Mouse (Mus musculus): ENCODE measurements around the gene Nckap5.

DNA sequence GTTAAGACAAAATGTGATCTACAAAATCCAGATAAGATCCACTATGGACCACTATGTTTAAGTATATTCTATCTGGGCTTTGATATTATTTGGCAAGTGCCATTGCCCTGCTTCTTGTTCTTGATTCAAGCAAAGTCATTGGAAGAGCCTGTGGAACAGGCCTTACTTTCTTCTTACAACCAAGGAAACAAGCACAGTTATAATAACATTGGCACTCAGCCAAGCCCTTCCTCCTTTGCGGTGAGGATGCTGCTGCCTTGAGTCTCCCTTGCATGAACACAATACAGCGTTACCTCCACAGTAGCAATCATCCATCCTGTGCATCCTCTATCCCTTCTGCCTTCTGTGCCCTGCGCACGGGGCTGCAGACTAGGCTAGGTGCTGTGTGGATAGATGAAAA, 823.0 kb downstream of the Nckap5 start:
- TF ChIP-seq GABPA (IDR thresholded peaks at IDR 0.05; ENCODE audit: insufficient replicate concordance, low read depth, low read length) (no peak), POLR2A (IDR thresholded peaks at IDR 0.05; ENCODE audit: low read depth, low read length) (no peak), CTCF (conservative IDR thresholded peaks at IDR 0.05 in 1 of 2, IDR thresholded peaks at IDR 0.05 in 1 of 2; ENCODE audit: low read depth in 2 of 2, low read length in 2 of 2) (no peak), HCFC1 (IDR thresholded peaks at IDR 0.05; ENCODE audit: low read depth, low read length) (no peak)
